Mouse (Mus musculus): Measurements from ENCODE around the gene Pfn1.

Pfn1 gene

GRCm38 (mm10) chr11:70638714-70639278, 15.6 kb downstream of the Pfn1 start, which contains the start of gene Gp1ba:
Gene Gp1ba, plus strand, starts transcription at chr11:70639122.
- in situ Hi-C loops (cut with MboI, MseI), result no loop called here

GRCm38 (mm10) chr11:70638293-70638692, 16.2 kb downstream of the Pfn1 start:
- in situ Hi-C loops (cut with MboI, MseI), result no loop called here

GRCm38 (mm10) chr11:70637764-70638163, 16.7 kb downstream of the Pfn1 start:
- in situ Hi-C loops (cut with MboI, MseI), result no loop called here

GRCm38 (mm10) chr11:70635601-70636000, 18.8 kb downstream of the Pfn1 start:
- in situ Hi-C loops (cut with MboI, MseI), result no loop called here

GRCm38 (mm10) chr11:70630129-70630528, 24.3 kb downstream of the Pfn1 start:
- in situ Hi-C loops (cut with MboI, MseI), result no loop called here

GRCm38 (mm10) chr11:70629557-70629956, 24.9 kb downstream of the Pfn1 start:
- in situ Hi-C loops (cut with MboI, MseI), result no loop called here

- in situ Hi-C loops (cut with MboI, MseI), result no loop called here
These were observed 26.0 kb downstream of the Pfn1 start for GRCm38 (mm10) chr11:70628431-70628830.

GRCm38 (mm10) chr11:70626877-70627276, 27.6 kb downstream of the Pfn1 start:
- in situ Hi-C loops (cut with MboI, MseI), result no loop called here

- in situ Hi-C loops (cut with MboI, MseI), result no loop called here
These were observed 29.0 kb downstream of the Pfn1 start for GRCm38 (mm10) chr11:70625473-70625872.

GRCm38 (mm10) chr11:70623053-70623742, 31.2 kb downstream of the Pfn1 start:
- in situ Hi-C loops (cut with MboI, MseI), result loop anchor here (25.0 kb wide), 1 partner anchor 1886 kb away; no protein-coding TSS in a partner anchor

- in situ Hi-C loops (cut with MboI, MseI), result loop anchor here (25.0 kb wide), 1 partner anchor 1885 kb away; no protein-coding TSS in a partner anchor
These were observed 32.3 kb downstream of the Pfn1 start for GRCm38 (mm10) chr11:70621972-70622814.

- in situ Hi-C loops (cut with MboI, MseI), result loop anchor here (5.0 to 25.0 kb wide), 4 partner anchors 48 to 1882 kb away; partner anchors contain the start of gene Spag7
These were observed 35.3 kb downstream of the Pfn1 start, which contains the start of gene Chrne for GRCm38 (mm10) chr11:70619101-70619500. Gene Chrne, minus strand, starts transcription at chr11:70619216.

GRCm38 (mm10) chr11:70615516-70616093, 38.8 kb downstream of the Pfn1 start, which contains the start of gene 4930544D05Rik:
Gene 4930544D05Rik, plus strand, starts transcription at chr11:70615848.
- in situ Hi-C loops (cut with MboI, MseI), result loop anchor here (5.0 to 25.0 kb wide), 4 partner anchors 52 to 1878 kb away; partner anchors contain the start of gene Spag7

GRCm38 (mm10) chr11:70615074-70615473, 39.4 kb downstream of the Pfn1 start:
- in situ Hi-C loops (cut with MboI, MseI), result loop anchor here (5.0 to 25.0 kb wide), 4 partner anchors 52 to 1878 kb away; partner anchors contain the start of gene Spag7

GRCm38 (mm10) chr11:70612505-70612904, 41.9 kb downstream of the Pfn1 start:
- in situ Hi-C loops (cut with MboI, MseI), result loop anchor here (25.0 kb wide), 1 partner anchor 1875 kb away; no protein-coding TSS in a partner anchor

GRCm38 (mm10) chr11:70610752-70611151, 43.7 kb downstream of the Pfn1 start:
- in situ Hi-C loops (cut with MboI, MseI), result loop anchor here (25.0 kb wide), 1 partner anchor 1873 kb away; no protein-coding TSS in a partner anchor

- in situ Hi-C loops (cut with MboI, MseI), result loop anchor here (25.0 kb wide), 1 partner anchor 1871 kb away; no protein-coding TSS in a partner anchor
These were observed 45.9 kb downstream of the Pfn1 start for GRCm38 (mm10) chr11:70608381-70609066.

GRCm38 (mm10) chr11:70607611-70608010, 46.8 kb downstream of the Pfn1 start:
- in situ Hi-C loops (cut with MboI, MseI), result loop anchor here (25.0 kb wide), 1 partner anchor 1870 kb away; no protein-coding TSS in a partner anchor

GRCm38 (mm10) chr11:70606717-70607116, 47.7 kb downstream of the Pfn1 start:
- in situ Hi-C loops (cut with MboI, MseI), result loop anchor here (25.0 kb wide), 1 partner anchor 1869 kb away; no protein-coding TSS in a partner anchor

- in situ Hi-C loops (cut with MboI, MseI), result loop anchor here (25.0 kb wide), 1 partner anchor 1868 kb away; no protein-coding TSS in a partner anchor
These were observed 49.3 kb downstream of the Pfn1 start for GRCm38 (mm10) chr11:70605024-70605566.

Data from T-helper 1 cell (primary cell).